Mouse (Mus musculus) thymus, postnatal 25 days (tissue): ENCODE measurements around the gene Il12rb1.
A peak's percentile ranks its signal among the peaks of the same experiment; 100 is the strongest.
"Not testable (repeated sequence)": the region's sequence is repeated elsewhere in the genome, so short reads cannot be mapped to it uniquely, and the experiment has no call there.

ENCODE experiments used
- DNase-seq: peaks from one replicate; pipeline ENCODE4 v3.0.0; 2022

Il12rb1 gene

GRCm38 (mm10) chr8:70801830-70802229 is 6.4 kb upstream of the Il12rb1 start:
- no peak for DNase-seq

- DNase-seq, result no peak
These were observed 5.3 kb upstream of the Il12rb1 start for GRCm38 (mm10) chr8:70802786-70803510.

- peak; percentile 88 for DNase-seq
These were observed 4.3 kb upstream of the Il12rb1 start for GRCm38 (mm10) chr8:70803761-70804480.

- peak; percentile 84 for DNase-seq
These were observed 3.6 kb upstream of the Il12rb1 start, which contains the start of gene Mast3 for GRCm38 (mm10) chr8:70804481-70805206. TSS of gene Mast3 (minus strand) at chr8:70805054.

GRCm38 (mm10) chr8:70806541-70806940 is 1.7 kb upstream of the Il12rb1 start:
- peak; percentile 84 for DNase-seq

GRCm38 (mm10) chr8:70807304-70807703 is 945 bp upstream of the Il12rb1 start:
- peak; percentile 25 for DNase-seq

GRCm38 (mm10) chr8:70808955-70809701 is 879 bp downstream of the Il12rb1 start:
- DNase-seq, result peak; percentile 80

- DNase-seq, result peak; percentile 80
These were observed 2.9 kb downstream of the Il12rb1 start for GRCm38 (mm10) chr8:70810962-70811680.

GRCm38 (mm10) chr8:70812055-70812454 is 3.8 kb downstream of the Il12rb1 start:
- no peak for DNase-seq

- DNase-seq, result no peak
These were observed 4.6 kb downstream of the Il12rb1 start for GRCm38 (mm10) chr8:70812885-70813284.

- DNase-seq, result no peak
These were observed 8.4 kb downstream of the Il12rb1 start for GRCm38 (mm10) chr8:70816679-70817078.

- DNase-seq, result no peak
These were observed 12.1 kb downstream of the Il12rb1 start for GRCm38 (mm10) chr8:70820101-70820935.

- DNase-seq, result peak; percentile 74
These were observed 13.2 kb downstream of the Il12rb1 start for GRCm38 (mm10) chr8:70821399-70821962.

- DNase-seq, result no peak
These were observed 13.7 kb downstream of the Il12rb1 start for GRCm38 (mm10) chr8:70821992-70822391.

GRCm38 (mm10) chr8:70822594-70822993 is 14.3 kb downstream of the Il12rb1 start:
- DNase-seq, result not testable (repeated sequence)

GRCm38 (mm10) chr8:70823802-70824201 is 15.6 kb downstream of the Il12rb1 start:
- DNase-seq, result no peak

- DNase-seq, result no peak
These were observed 17.6 kb downstream of the Il12rb1 start for GRCm38 (mm10) chr8:70825816-70826215.

- DNase-seq, result no peak
These were observed 18.8 kb downstream of the Il12rb1 start for GRCm38 (mm10) chr8:70827010-70827409.

- no peak for DNase-seq
These were observed 19.5 kb downstream of the Il12rb1 start for GRCm38 (mm10) chr8:70827796-70828195.

- no peak for DNase-seq
These were observed 23.3 kb downstream of the Il12rb1 start for GRCm38 (mm10) chr8:70831517-70831916.

GRCm38 (mm10) chr8:70832371-70832770 is 24.1 kb downstream of the Il12rb1 start:
- no peak for DNase-seq
